Mouse (Mus musculus): ENCODE results near the gene Tmem11. TPM values are rescaled to one million over a fixed set of nuclear protein-coding genes. Genes with fewer than 3 reads are reported as not detected.

Gene Tmem11
- total and polyA plus RNA-seq, 2 experiments: 19.8 to 67.8 TPM

DNA sequence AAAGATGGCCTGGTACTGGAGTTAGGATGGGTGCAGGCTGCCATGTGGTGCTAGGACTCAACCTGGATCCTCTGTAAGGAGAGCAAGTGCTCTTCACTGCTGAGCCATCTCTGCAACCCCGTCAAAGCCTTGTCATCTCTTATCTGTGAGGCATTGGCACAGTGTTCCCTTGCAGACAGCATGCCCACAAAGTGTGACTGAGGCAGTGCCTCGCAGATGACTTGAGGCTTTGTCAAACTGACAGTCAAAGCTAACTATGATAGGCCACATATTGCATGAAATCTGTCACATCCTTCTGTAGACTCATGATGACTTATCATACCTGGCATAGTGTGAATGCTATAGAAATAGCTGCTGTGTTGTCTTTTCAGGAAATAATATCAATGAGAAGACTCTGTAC lies 40.9 kb upstream of the Tmem11 start:
- Histone ChIP-seq H3K9ac (ENCODE audit: low read depth, low read length) (no peak overlapping the region), H3K79me2 (ENCODE audit: control insufficient read depth, insufficient read depth, low read length) (no peaks in the 10 kb centered on the region), H3K4me3 (ENCODE audit: insufficient read depth, low read depth, low read length) (no peak overlapping the region), H3K36me3 (ENCODE audit: control insufficient read depth, insufficient read depth, low read length) (no peaks in the 10 kb centered on the region), H3K27ac (replicated peaks; ENCODE audit: insufficient read depth, low read depth, low read length) (no peak overlapping the region), H3K4me1 (ENCODE audit: control insufficient read depth, insufficient read depth, low read length) (no peaks in the 10 kb centered on the region), H3K27me3 (ENCODE audit: control insufficient read depth, insufficient read depth, low read length) (no peaks in the 10 kb centered on the region)
- no peak for DNase-seq (ENCODE audit: extremely low read depth, low read depth, low spot score)
- 84% methylated on average over 2 of the region's 2 CpGs for WGBS
- TF ChIP-seq CTCF (IDR thresholded peaks at IDR 0.05; ENCODE audit: low read depth, low read length) (no peak), POLR2A (IDR thresholded peaks at IDR 0.05; ENCODE audit: extremely low read depth, insufficient read depth, low read length) (no peak)

DNA sequence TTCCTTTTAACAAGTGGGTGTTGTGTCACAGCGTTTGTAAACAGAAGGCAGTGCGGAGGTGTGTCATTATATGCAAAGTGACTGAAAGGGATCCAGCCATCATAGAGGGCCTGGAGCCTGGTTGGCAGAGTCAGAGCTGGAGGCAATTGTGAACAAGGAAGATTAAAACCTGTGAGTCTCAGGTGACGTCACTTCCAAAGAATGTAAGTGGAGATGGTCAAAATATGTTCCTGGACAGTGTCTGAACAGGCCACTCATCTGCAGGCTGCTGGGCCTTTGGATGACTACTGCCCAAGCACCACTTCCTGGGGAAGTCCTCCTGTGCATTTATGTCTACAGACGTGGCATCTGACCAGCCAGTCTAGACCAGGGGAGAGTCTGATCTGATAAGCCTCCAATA lies 36.1 kb upstream of the Tmem11 start:
- 71% methylated on average over 4 of the region's 4 CpGs for WGBS
- H3K36me3 ChIP-seq (ENCODE audit: control insufficient read depth, insufficient read depth, low read length): no peaks in the 10 kb centered on the region
- no peak for TF ChIP-seq POLR2A (IDR thresholded peaks at IDR 0.05; ENCODE audit: extremely low read depth, insufficient read depth, low read length)
- TF ChIP-seq CTCF (IDR thresholded peaks at IDR 0.05; ENCODE audit: low read depth, low read length): no peak
- no peak for DNase-seq (ENCODE audit: extremely low read depth, low read depth, low spot score)
- no peak overlapping the region for H3K4me3 ChIP-seq (ENCODE audit: insufficient read depth, low read depth, low read length)
- H3K9ac ChIP-seq (ENCODE audit: low read depth, low read length): no peak overlapping the region
- peaks cover 5% of the 10 kb centered on the region; the same call in 1 of the 2 replicates for H3K79me2 ChIP-seq (ENCODE audit: control insufficient read depth, insufficient read depth, low read length)
- H3K27ac ChIP-seq (replicated peaks; ENCODE audit: insufficient read depth, low read depth, low read length): no peak overlapping the region
- H3K4me1 ChIP-seq (ENCODE audit: control insufficient read depth, insufficient read depth, low read length): peaks cover 15% of the 10 kb centered on the region
- no peaks in the 10 kb centered on the region for H3K27me3 ChIP-seq (ENCODE audit: control insufficient read depth, insufficient read depth, low read length)

DNA sequence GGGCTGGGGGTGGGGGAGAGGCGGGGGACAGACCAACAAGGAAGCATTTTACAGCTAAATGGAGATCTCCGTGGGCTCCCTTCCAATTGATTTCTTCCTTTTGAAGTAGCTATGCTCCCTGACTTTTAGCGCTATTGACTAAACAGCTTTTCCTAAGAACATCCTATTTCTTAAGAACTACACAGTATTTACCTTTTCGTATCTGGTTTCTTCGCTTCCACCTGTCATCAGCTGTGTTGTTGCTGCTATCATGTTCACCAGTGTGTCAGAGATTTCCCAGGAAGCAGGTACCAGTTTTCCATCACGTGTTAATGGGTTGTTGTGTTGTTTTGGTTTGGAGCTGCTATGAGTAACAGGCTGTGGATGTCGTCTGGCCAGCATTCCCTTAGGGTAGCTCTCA lies 35.4 kb upstream of the Tmem11 start, which contains the start of gene Natd1:
TSS of gene Natd1 (minus strand) at position 260 of the 400 bp plus-strand sequence.
- Histone ChIP-seq H3K27ac (replicated peaks; ENCODE audit: insufficient read depth, low read depth, low read length) (peak within 1 kb of the TSS; percentile 65), H3K36me3 (ENCODE audit: control insufficient read depth, insufficient read depth, low read length) (no peaks in the 10 kb centered on the region), H3K4me3 (ENCODE audit: insufficient read depth, low read depth, low read length) (peak within 1 kb of the TSS; percentile 80), H3K9ac (ENCODE audit: low read depth, low read length) (peak within 1 kb of the TSS; percentile 92), H3K79me2 (ENCODE audit: control insufficient read depth, insufficient read depth, low read length) (peaks cover 8% of the 10 kb centered on the region; the same call in 1 of the 2 replicates), H3K4me1 (ENCODE audit: control insufficient read depth, insufficient read depth, low read length) (peaks cover 15% of the 10 kb centered on the region), H3K27me3 (ENCODE audit: control insufficient read depth, insufficient read depth, low read length) (no peaks in the 10 kb centered on the region)
- WGBS: 48% methylated on average over 7 of the region's 7 CpGs
- no peak for TF ChIP-seq POLR2A (IDR thresholded peaks at IDR 0.05; ENCODE audit: extremely low read depth, insufficient read depth, low read length)
- TF ChIP-seq CTCF (IDR thresholded peaks at IDR 0.05; ENCODE audit: low read depth, low read length): no peak
- DNase-seq (ENCODE audit: extremely low read depth, low read depth, low spot score): no peak

DNA sequence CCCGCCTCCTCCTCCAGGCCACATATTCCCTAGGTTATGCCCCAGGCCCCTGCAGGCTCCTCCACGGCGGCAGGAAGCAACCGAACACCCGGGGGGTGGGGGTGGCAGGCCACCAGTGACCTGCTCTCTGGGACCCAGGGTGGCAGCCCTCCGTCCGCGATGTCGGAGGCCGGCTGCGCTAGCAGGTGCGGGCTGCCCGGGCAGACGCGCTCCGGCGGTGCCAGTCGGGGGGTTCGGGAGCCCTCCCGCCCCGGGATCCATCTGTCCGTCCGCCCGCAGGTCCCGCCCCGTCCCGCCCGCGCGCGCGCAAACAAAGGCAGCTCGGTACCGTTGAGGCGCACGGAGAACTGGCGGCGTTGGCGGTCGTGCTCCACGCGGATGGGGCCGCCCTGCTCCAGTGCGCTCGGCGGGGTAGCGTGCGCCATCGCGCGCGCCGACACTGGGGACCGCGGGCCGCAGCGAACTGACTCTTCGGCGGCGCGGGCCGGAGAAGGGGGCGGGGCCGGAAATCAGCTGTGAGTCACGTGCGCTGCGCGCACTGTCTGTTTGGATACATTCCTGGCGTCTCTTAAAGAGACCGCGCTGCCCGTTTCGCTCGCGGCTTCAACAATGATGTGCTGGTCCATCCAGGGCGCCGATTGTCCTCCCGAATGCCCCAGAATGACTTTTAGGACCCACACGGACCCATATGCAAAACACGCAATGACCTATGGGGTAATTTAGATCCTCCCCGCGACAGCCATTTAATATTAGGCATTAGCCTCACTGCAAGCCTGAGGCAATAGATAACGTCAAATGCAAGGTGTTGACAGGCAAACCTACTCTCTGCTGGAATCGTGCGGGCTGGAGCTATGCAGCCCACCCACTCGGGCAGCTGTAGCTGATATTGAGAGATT lies 34.5 kb upstream of the Tmem11 start:
- Histone ChIP-seq H3K79me2 (ENCODE audit: control insufficient read depth, insufficient read depth, low read length) (peaks cover 8% of the 10 kb centered on the region; the same call in 1 of the 2 replicates), H3K36me3 (ENCODE audit: control insufficient read depth, insufficient read depth, low read length) (no peaks in the 10 kb centered on the region), H3K4me1 (ENCODE audit: control insufficient read depth, insufficient read depth, low read length) (peaks cover 15% of the 10 kb centered on the region), H3K27ac (replicated peaks; ENCODE audit: insufficient read depth, low read depth, low read length) (peak overlapping the region; percentile 65), H3K27me3 (ENCODE audit: control insufficient read depth, insufficient read depth, low read length) (no peaks in the 10 kb centered on the region), H3K9ac (ENCODE audit: low read depth, low read length) (peak overlapping the region; percentile 92), H3K4me3 (ENCODE audit: insufficient read depth, low read depth, low read length) (peak overlapping the region; percentile 80)
- WGBS: under 1% methylated on average over 86 of the region's 86 CpGs
- DNase-seq (ENCODE audit: extremely low read depth, low read depth, low spot score): peak; percentile 58
- TF ChIP-seq CTCF (IDR thresholded peaks at IDR 0.05; ENCODE audit: low read depth, low read length): no peak
- TF ChIP-seq POLR2A (IDR thresholded peaks at IDR 0.05; ENCODE audit: extremely low read depth, insufficient read depth, low read length): peak; percentile 64

DNA sequence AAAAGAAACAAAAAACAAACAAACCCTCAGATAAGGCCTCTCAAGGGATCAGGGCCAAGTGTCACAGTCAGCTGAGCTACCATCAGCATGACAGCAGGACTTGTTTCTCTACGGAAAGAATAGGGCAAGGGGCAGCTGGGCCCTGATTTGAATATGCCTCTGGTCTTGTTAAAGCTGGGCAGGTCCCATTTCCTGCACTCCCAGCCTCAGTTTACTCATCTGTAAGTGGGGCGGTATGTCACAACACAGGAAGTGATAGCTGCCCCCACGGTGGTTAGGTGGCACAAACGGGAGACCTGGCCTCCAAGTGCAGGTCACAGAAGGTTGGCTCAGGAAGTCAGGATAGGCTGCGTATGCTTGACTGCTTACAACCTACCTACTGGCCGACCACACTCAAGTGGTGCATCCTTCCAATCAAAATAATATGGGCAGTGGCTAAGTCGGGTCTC lies 33.5 kb upstream of the Tmem11 start:
- peaks cover 8% of the 10 kb centered on the region; the same call in 1 of the 2 replicates for H3K79me2 ChIP-seq (ENCODE audit: control insufficient read depth, insufficient read depth, low read length)
- peaks cover 15% of the 10 kb centered on the region for H3K4me1 ChIP-seq (ENCODE audit: control insufficient read depth, insufficient read depth, low read length)
- no peaks in the 10 kb centered on the region for H3K36me3 ChIP-seq (ENCODE audit: control insufficient read depth, insufficient read depth, low read length)
- H3K9ac ChIP-seq (ENCODE audit: low read depth, low read length): no peak overlapping the region; the same call in none of the 2 replicates
- no peak overlapping the region for H3K27ac ChIP-seq (replicated peaks; ENCODE audit: insufficient read depth, low read depth, low read length)
- TF ChIP-seq CTCF (IDR thresholded peaks at IDR 0.05; ENCODE audit: low read depth, low read length) (no peak), POLR2A (IDR thresholded peaks at IDR 0.05; ENCODE audit: extremely low read depth, insufficient read depth, low read length) (no peak)
- DNase-seq (ENCODE audit: extremely low read depth, low read depth, low spot score): peak; percentile 66
- peak overlapping the region; percentile 80 for H3K4me3 ChIP-seq (ENCODE audit: insufficient read depth, low read depth, low read length)
- WGBS: 4% methylated on average over 7 of the region's 7 CpGs
- no peaks in the 10 kb centered on the region for H3K27me3 ChIP-seq (ENCODE audit: control insufficient read depth, insufficient read depth, low read length)

Measured in liver, adult 2 months (tissue).